Mouse (Mus musculus): ENCODE measurements at regions not wholly inside any gene's neighbourhood (a gene's known extent, or its start where the extent isn't known, plus 50 kb on each side); places are given as distances from the start of the nearest gene placed in this dataset.

DNA sequence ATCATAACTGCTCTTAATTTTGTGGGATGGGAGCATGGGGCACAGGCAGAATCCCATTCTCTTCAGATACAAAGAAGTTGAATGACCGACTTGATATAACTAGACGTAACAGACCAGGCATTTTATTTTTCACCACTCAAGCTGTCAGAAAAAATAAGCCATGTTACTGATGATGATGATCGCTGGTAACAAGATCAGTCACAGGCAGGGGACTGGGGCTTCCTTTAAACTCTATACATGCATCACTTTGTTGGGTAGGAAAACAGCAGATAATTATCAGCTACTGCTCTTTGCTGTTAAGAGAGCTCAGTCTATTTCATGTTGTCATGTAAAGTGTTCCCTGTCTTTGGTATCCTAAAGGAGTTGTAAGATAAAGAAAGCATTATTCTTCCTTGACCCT lies 59.0 kb upstream of the Nectin3 start:
- H3K36me3 ChIP-seq (ENCODE audit: control insufficient read depth, insufficient read depth, low read length): no peaks in the 10 kb centered on the region
- TF ChIP-seq CTCF (conservative IDR thresholded peaks at IDR 0.05; ENCODE audit: insufficient read depth, insufficient read length, low read depth, low read length): no peak
- no peak for TF ChIP-seq POLR2A (IDR thresholded peaks at IDR 0.05; ENCODE audit: low read depth, low read length)
- DNase-seq: no peak
- no peak overlapping the region for H3K27ac ChIP-seq (ENCODE audit: insufficient read depth, low read depth, low read length)
- H3K4me3 ChIP-seq (ENCODE audit: insufficient read depth, low read depth, low read length): no peak overlapping the region
- WGBS: 86% methylated on average over 3 of the region's 3 CpGs
- H3K4me1 ChIP-seq (ENCODE audit: control insufficient read depth, insufficient read depth, low read length): no peaks in the 10 kb centered on the region
- H3K27me3 ChIP-seq (replicated peaks; ENCODE audit: control insufficient read depth, insufficient read depth, low read length): no peaks in the 10 kb centered on the region

DNA sequence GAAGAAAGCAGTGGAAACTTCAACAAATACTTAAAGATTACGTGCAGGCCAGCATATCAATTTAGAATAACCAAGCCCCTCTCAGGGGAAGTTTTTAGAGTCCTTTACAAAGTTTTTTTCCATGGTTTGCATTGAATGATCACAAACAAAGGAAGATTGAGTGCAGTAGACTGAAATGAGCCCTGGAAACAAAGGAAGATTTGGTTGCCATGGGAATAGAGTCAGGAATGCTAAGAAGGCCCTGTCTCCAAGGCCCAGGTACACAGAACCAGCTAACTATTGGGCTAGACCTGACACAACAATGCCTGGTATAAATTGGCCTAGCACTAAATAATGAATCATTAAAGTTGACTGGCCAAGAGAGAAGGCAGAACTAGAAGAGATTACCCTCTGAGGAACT lies 49.9 kb upstream of the Nectin3 start:
- H3K4me3 ChIP-seq (ENCODE audit: insufficient read depth, low read depth, low read length): no peak overlapping the region
- H3K27me3 ChIP-seq (replicated peaks; ENCODE audit: control insufficient read depth, insufficient read depth, low read length): no peaks in the 10 kb centered on the region
- 95% methylated on average over 1 of the region's 1 CpGs for WGBS
- H3K27ac ChIP-seq (ENCODE audit: insufficient read depth, low read depth, low read length): no peak overlapping the region
- no peak for DNase-seq
- H3K36me3 ChIP-seq (ENCODE audit: control insufficient read depth, insufficient read depth, low read length): no peaks in the 10 kb centered on the region
- no peaks in the 10 kb centered on the region for H3K4me1 ChIP-seq (ENCODE audit: control insufficient read depth, insufficient read depth, low read length)
- TF ChIP-seq POLR2A (IDR thresholded peaks at IDR 0.05; ENCODE audit: low read depth, low read length): no peak
- TF ChIP-seq CTCF (conservative IDR thresholded peaks at IDR 0.05; ENCODE audit: insufficient read depth, insufficient read length, low read depth, low read length): no peak
